Mouse (Mus musculus) mammary gland, adult 2 months (tissue): ENCODE measurements around the gene Sbk1. TPM values are rescaled to one million over a fixed set of nuclear protein-coding genes. Genes with fewer than 3 reads are reported as not detected.

ENCODE experiments used
- polyA plus RNA-seq: library from polyadenylated mRNA; depleted of rRNA; stranded (reverse); fragments of >200 nt; gene quantifications from 2 replicates; pipeline ENCODE4 v1.2.3, GENCODE M21; 2012; ENCODE audit warnings: low replicate concordance; rRNA removed

Gene Sbk1
- 42.8 and 92.9 TPM in 2 replicates for polyA plus RNA-seq

DNA sequence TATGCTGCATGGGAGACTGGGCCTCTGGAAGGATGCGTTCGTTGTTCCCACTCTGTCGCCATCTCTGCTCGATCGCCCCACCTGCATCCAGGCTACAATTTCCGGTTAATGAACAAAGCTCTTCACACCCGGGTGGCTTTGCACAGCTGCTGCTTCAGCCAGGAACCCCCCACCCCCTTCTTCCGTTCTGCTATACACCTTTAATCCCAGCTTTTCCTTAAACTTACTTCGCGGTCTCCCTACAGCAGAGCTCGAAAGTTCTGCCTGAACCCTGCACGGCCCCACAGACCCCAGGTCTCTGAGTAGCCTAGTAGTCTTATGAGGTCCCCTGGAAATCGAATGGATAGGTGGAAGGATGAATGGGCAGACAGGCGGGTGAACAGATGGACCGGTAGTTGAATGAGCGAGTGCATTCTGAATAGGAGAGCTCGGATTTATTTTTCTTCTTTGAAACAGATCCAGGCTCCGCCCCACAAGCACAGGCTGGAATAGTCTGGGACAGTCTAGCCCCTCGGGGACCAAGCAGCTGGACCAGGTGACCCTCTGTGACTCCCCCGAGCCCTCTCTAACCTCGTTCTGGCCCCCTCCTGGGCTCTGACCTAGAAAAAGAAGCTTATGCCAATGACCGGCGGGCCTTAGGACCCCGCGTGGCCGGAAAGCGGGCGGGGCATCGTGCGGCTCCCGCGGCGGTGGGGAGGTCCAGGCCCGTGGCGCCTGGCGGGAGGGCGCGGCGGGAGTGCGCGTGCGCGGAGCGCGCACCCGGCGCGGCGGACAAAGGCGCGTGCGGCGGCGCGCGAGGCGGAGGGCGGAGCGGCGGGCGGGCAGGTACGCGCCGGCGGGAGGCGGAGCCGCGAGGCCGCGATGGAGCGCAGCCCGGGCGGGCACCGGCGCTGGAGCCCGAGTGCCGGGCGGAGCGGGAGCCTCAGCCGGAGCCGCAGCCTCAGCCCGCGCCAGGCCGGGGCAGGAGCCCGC is at the start of gene Sbk1:
Gene Sbk1 (plus strand): TSS at position 908 of the 972 bp plus-strand sequence.

Other genes starting within 250 kb of the Sbk1 start
- 0.14 and 0.23 TPM in 2 replicates for gene Gsg1l, start 190.2 kb upstream of the Sbk1 start, polyA plus RNA-seq
- gene Xpo6, start 72.1 kb upstream of the Sbk1 start, polyA plus RNA-seq: 187 and 195 TPM in 2 replicates
- 93.8 and 276 TPM in 2 replicates for gene Lat, start 97.0 kb downstream of the Sbk1 start, polyA plus RNA-seq
- 135 and 254 TPM in 2 replicates for gene Spns1, start 104.8 kb downstream of the Sbk1 start, polyA plus RNA-seq
- 7.1 and 7.5 TPM in 2 replicates for gene Nfatc2ip, start 124.1 kb downstream of the Sbk1 start, polyA plus RNA-seq
- 72.1 and 77.6 TPM in 2 replicates for gene Cd19, start 142.3 kb downstream of the Sbk1 start, polyA plus RNA-seq
- gene Rabep2, start 156.1 kb downstream of the Sbk1 start, polyA plus RNA-seq: 28.7 and 43.5 TPM in 2 replicates
- 2.1 and 8,579 TPM in 2 replicates for gene Atp2a1, start 190.5 kb downstream of the Sbk1 start, polyA plus RNA-seq
- gene Sh2b1, start 202.8 kb downstream of the Sbk1 start, polyA plus RNA-seq: 72.9 and 90.1 TPM in 2 replicates
- gene Tufm, start 214.7 kb downstream of the Sbk1 start, polyA plus RNA-seq: 127 and 145 TPM in 2 replicates
- 133 and 391 TPM in 2 replicates for gene Atxn2l, start 230.8 kb downstream of the Sbk1 start, polyA plus RNA-seq